Comparison of ENCODE assay signal across 8 mouse cellular contexts in genomic region chr13:112464626-112465287, GRCm38 (mm10). TPM values are rescaled to one million over a fixed set of nuclear protein-coding genes. Genes with fewer than 3 reads are reported as not detected.
DNase-seq lines count a peak whose midpoint lies in the region; ATAC-seq and TF ChIP-seq lines count a peak whose summit lies in the region.

No protein-coding gene starts in this region.

- no peaks in the 10 kb centered on the region for H3K9me3 ChIP-seq in forebrain, embryonic 15.5 days
- H3K9me3 ChIP-seq in intestine, embryonic 16.5 days (ENCODE audit: control insufficient read depth, low read length) = no peaks in the 10 kb centered on the region
- H3K9me3 ChIP-seq in lung, postnatal 0 days (ENCODE audit: low read length) = no peaks in the 10 kb centered on the region

- H3K4me3 ChIP-seq in forebrain, embryonic 15.5 days = peak overlapping the region; percentile 93
- peak overlapping the region; percentile 86 for H3K4me3 ChIP-seq in intestine, embryonic 16.5 days (ENCODE audit: low read length)
- H3K4me3 ChIP-seq in lung, postnatal 0 days (ENCODE audit: low read depth, low read length) = peak overlapping the region; percentile 85

- DNase-seq in thymus, postnatal 14 days = peak; percentile 31
- no peak for DNase-seq in thymus, postnatal 25 days
- peak; percentile 83 for DNase-seq in lung, postnatal 0 days (ENCODE audit: low spot score)
- no peak for DNase-seq in layer of hippocampus, postnatal 14 days (ENCODE audit: low spot score in 2 of 2)
- no peak for DNase-seq in frontal cortex, adult 2 months (ENCODE audit: extremely low spot score in 1 of 2, low spot score in 1 of 2)

- no peak for ATAC-seq in forebrain, embryonic 15.5 days (replicated peaks)
- ATAC-seq in intestine, embryonic 16.5 days = no peak
- no peak for ATAC-seq in lung, postnatal 0 days
- no peak for ATAC-seq in inflammation-experienced regulatory T-cells, adult 6 months

- H3K27me3 ChIP-seq in forebrain, embryonic 15.5 days = no peaks in the 10 kb centered on the region
- no peaks in the 10 kb centered on the region for H3K27me3 ChIP-seq in intestine, embryonic 16.5 days (replicated peaks; ENCODE audit: control insufficient read depth, insufficient read depth, low read length)
- H3K27me3 ChIP-seq in lung, postnatal 0 days (replicated peaks; ENCODE audit: insufficient read depth, low read length) = no peaks in the 10 kb centered on the region

- peak overlapping the region; percentile 73 for H3K9ac ChIP-seq in forebrain, embryonic 15.5 days (replicated peaks)
- peak overlapping the region; percentile 92 for H3K9ac ChIP-seq in intestine, embryonic 16.5 days (ENCODE audit: low read depth, low read length)
- peak overlapping the region; percentile 85 for H3K9ac ChIP-seq in lung, postnatal 0 days (replicated peaks; ENCODE audit: low read depth)

- no peak overlapping the region for H3K27ac ChIP-seq in forebrain, embryonic 15.5 days (replicated peaks)
- H3K27ac ChIP-seq in intestine, embryonic 16.5 days (ENCODE audit: low read length) = peak overlapping the region; percentile 90
- peak overlapping the region; percentile 96 for H3K27ac ChIP-seq in lung, postnatal 0 days (ENCODE audit: low read length)

- TF ChIP-seq CTCF in lung, postnatal 0 days (IDR thresholded peaks at IDR 0.05) = no peak

- peak overlapping the region; percentile 76 for H3K4me2 ChIP-seq in forebrain, embryonic 15.5 days (replicated peaks)
- H3K4me2 ChIP-seq in intestine, embryonic 16.5 days (ENCODE audit: low read depth, low read length) = peak overlapping the region; percentile 68
- peak overlapping the region; percentile 76 for H3K4me2 ChIP-seq in lung, postnatal 0 days (replicated peaks; ENCODE audit: low read depth, low read length)

- no peak for TF ChIP-seq EP300 in lung, postnatal 0 days (IDR thresholded peaks at IDR 0.05)

- H3K36me3 ChIP-seq in forebrain, embryonic 15.5 days = no peaks in the 10 kb centered on the region
- no peaks in the 10 kb centered on the region for H3K36me3 ChIP-seq in intestine, embryonic 16.5 days (ENCODE audit: control insufficient read depth, insufficient read depth, low read length)
- H3K36me3 ChIP-seq in lung, postnatal 0 days (ENCODE audit: insufficient read depth, low read length) = no peaks in the 10 kb centered on the region

- peaks cover 17% of the 10 kb centered on the region for H3K4me1 ChIP-seq in forebrain, embryonic 15.5 days
- peaks cover 15% of the 10 kb centered on the region for H3K4me1 ChIP-seq in intestine, embryonic 16.5 days (ENCODE audit: control insufficient read depth, insufficient read depth, low read length)
- peaks cover 17% of the 10 kb centered on the region; the same call in 1 of the 2 replicates for H3K4me1 ChIP-seq in lung, postnatal 0 days (ENCODE audit: insufficient read depth, low read depth, low read length)

- 6% methylated on average over 18 of the region's 18 CpGs for WGBS in forebrain, embryonic 15.5 days
- 4% methylated on average over 18 of the region's 18 CpGs for WGBS in intestine, embryonic 16.5 days
- 2% methylated on average over 18 of the region's 18 CpGs for WGBS in lung, postnatal 0 days

RNA-seq across cellular contexts. Expression of gene Il6st, which starts 0.9 kb away (rescaled TPM):
- 11.3 and 15.1 TPM in 2 replicates for polyA plus RNA-seq in forebrain, embryonic 15.5 days (2015; fragmentation: Nextera tagmentation; extraction: Ambion mirVana)
- polyA plus RNA-seq in intestine, embryonic 16.5 days (2015; fragmentation: Nextera tagmentation; extraction: Ambion mirVana) = 24.5 and 28.9 TPM in 2 replicates
- polyA plus RNA-seq in lung, postnatal 0 days (2015; fragmentation: Nextera tagmentation; extraction: Ambion mirVana) = 30.4 and 33.7 TPM in 2 replicates
- total RNA-seq in layer of hippocampus, postnatal 14 days (2021) = 10 to 100 TPM; 80.3 to 91.4 TPM
- 10 to 100 TPM; 14.1 to 58.2 (median 51.0) TPM for polyA plus RNA-seq in inflammation-experienced regulatory T-cells, adult 6 months (2017; shearing (Covaris generic))
- 27.2 and 27.6 TPM in 2 replicates for polyA plus RNA-seq in frontal cortex, adult 2 months (2012; rRNA removed)

Comparison
In these comparisons a context has a peak if more than half of its experiments do, and no peak if none do; other contexts are left out.
1. DNase-seq: peak in thymus, postnatal 14 days (single experiment) and lung, postnatal 0 days (single experiment); none in thymus, postnatal 25 days (single experiment), layer of hippocampus, postnatal 14 days (0 of 2) and frontal cortex, adult 2 months (0 of 2).
2. Peak in every context shown above with its lines, with median percentiles within 50 percentile points of each other: H3K4me2 ChIP-seq, H3K4me3 ChIP-seq and H3K9ac ChIP-seq.